Mouse (Mus musculus): ENCODE data around the gene Hmgn2. TPM values are rescaled to one million over a fixed set of nuclear protein-coding genes. Genes with fewer than 3 reads are reported as not detected.
"Not testable (repeated sequence)": the region's sequence is repeated elsewhere in the genome, so short reads cannot be mapped to it uniquely, and the experiment has no call there.

The Hmgn2 gene
- 204 and 207 TPM in 2 replicates for polyA plus RNA-seq (2012; rRNA removed)

DNA sequence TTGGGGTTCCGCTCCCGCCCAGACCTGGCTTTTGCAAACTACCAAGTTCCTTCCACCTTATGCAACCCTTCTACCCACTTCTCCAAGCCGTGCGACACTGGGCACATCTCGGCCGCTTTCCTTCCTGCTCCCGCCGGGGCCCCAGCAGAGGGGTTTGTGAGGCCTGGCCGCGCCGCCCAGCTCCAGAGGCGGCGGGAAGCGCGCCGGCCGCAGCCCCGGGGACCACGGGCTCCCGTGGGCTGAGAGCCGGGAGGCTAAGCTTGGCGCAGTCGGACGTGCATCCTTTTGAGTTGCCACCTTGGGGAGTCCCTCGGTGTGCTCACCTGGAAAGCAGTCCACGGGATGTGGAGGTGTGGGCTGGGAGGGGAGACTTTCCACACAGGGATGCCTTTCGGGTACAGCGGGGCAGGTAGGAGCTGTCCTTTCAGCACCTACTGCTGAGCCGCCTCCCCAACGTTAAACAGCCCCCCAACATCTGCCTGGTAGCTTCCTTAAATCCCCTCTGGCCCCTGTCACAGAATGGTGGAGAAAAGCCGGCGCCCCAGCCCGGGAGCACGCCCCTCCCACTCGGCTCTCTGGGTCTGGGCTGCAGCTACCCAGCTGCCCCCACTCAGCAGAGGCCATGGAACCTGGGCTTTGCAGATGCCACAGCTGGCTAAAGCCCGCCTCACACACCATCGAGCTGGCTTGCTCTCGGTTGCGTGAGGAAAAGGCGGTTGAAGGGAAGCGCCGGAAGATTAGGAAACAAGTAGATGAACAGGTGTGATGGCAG is at the start of gene Hmgn2:
Hmgn2 (minus strand) TSS at position 501 of the 772 bp plus-strand sequence.
- peak in 1 of 2 experiments; percentile 38 for DNase-seq (ENCODE audit: extremely low spot score in 1 of 2, low spot score in 1 of 2)

GRCm38 (mm10) chr4:134017201-134017865 is 48.9 kb upstream of the Hmgn2 start:
- DNase-seq (ENCODE audit: extremely low spot score in 1 of 2, low spot score in 1 of 2), result no peak

DNA sequence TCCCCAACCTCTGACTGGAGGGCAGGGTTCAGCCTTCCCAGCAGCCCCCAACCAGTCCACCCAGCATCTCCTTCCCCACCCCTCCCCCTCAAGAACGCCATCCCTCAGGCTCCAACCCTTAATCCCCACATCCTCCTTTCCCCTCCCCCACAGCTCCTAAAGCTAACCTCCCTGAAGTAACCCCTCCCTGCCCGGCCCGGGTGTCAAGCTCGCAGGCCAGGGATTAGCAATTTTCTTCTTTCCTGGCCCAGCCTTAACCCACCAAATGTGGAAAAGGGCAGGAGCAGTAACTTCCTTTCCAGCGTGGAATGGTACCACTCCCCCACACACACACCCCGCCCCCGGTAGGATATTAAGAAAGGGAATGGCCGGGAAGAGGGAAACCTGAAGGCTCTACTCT is 48.3 kb upstream of the Hmgn2 start:
- no peak for DNase-seq (ENCODE audit: extremely low spot score in 1 of 2, low spot score in 1 of 2)

GRCm38 (mm10) chr4:134016208-134016607 is 47.8 kb upstream of the Hmgn2 start:
- no peak for DNase-seq (ENCODE audit: extremely low spot score in 1 of 2, low spot score in 1 of 2)

GRCm38 (mm10) chr4:134012858-134013528 is 44.5 kb upstream of the Hmgn2 start:
- no peak for DNase-seq (ENCODE audit: extremely low spot score in 1 of 2, low spot score in 1 of 2)

DNA sequence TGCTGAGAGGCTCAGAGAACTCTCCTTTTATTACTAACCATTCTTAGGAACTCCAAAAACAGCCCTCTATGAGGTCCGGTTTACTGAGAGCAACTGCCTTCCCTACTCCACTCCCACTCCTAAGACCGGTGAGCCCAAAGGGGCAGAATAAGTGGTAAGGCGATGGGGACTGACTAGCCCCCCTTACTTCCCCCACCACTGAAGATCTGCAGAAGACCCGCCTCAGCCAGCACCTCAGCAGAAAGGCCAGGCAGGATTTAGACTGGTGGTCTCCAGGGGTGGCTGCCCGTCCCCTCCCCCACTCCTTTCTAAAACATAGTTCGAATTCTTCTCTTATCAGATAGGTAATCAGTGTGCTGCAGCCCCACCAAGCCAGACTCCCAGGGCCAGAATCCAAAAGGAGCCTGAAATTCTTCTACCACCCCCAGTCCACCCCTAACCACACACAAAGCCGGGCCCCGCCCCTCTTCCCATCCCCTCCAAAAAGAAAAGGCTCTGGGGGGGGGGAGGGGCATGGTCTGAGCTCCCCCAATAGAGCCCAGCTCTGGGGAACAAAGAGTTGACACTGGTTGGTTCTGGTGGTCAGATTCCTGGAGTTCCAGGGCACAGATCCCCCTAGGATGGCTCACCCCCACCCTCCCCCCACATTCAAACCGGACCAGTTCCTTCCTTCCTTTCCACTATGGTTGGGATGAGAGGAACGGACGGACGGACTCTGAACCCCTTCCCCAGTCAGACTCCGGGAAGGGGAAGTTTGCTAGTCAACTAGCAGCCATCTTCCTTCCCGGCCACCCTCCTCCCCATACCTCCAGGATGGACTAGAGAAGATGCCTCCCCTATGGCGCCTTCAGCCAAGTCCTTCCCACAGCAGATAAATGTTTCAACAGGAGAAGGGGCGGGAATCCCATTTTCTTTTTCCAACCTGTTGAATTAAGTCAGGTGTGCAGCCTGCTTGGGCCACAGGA is 43.3 kb upstream of the Hmgn2 start:
- DNase-seq (ENCODE audit: extremely low spot score in 1 of 2, low spot score in 1 of 2), result no peak

GRCm38 (mm10) chr4:134009709-134010108 is 41.3 kb upstream of the Hmgn2 start:
- DNase-seq (ENCODE audit: extremely low spot score in 1 of 2, low spot score in 1 of 2), result no peak

GRCm38 (mm10) chr4:134006845-134007244 is 38.4 kb upstream of the Hmgn2 start:
- no peak for DNase-seq (ENCODE audit: extremely low spot score in 1 of 2, low spot score in 1 of 2)

GRCm38 (mm10) chr4:134005581-134006358 is 37.3 kb upstream of the Hmgn2 start:
- DNase-seq (ENCODE audit: extremely low spot score in 1 of 2, low spot score in 1 of 2), result no peak

DNA sequence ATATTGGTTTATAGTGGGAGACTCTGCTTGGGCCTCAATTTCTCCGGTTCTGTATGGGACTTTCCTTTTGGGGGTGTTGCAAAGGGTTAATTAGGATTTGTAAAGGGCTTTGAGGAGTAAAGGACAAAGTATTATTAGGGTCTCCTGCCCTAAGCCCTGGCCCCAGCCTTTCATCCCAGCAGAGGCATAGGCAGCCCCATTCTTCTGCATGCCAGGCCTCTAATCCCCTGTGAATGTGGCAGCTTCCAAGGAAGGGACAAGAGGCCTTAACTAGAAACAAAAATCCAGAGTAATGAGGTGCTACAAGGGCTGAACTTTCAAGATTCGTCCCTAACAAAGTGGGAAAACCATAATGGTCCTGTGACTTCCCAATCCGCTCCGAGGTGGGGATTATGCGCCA is 34.5 kb upstream of the Hmgn2 start:
- no peak for DNase-seq (ENCODE audit: extremely low spot score in 1 of 2, low spot score in 1 of 2)

DNA sequence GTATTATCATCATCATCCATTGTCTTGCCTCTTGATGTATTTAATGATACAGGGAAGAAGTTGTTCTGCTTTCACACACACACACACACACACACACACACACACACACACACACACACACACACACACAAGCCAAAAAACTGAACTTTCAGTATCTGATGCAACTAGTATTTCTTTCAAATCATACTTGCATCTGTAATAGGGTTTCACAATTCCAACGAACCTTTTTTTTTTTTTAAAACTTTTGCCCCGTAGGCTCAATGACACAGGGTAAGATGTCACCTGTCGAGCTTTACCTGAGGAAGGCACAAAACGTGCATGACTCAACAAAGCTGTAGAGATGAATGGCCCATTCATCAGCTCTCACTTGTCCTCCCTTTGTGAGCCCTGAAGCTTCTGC is 33.8 kb upstream of the Hmgn2 start:
- no peak for DNase-seq (ENCODE audit: extremely low spot score in 1 of 2, low spot score in 1 of 2)

GRCm38 (mm10) chr4:134001710-134002109 is 33.3 kb upstream of the Hmgn2 start:
- no peak for DNase-seq (ENCODE audit: extremely low spot score in 1 of 2, low spot score in 1 of 2)

GRCm38 (mm10) chr4:134000466-134001438 is 32.3 kb upstream of the Hmgn2 start, which contains the start of gene Dhdds:
TSS of gene Dhdds (minus strand) at chr4:134000918.
- peak; percentile 95 to 96 for DNase-seq (ENCODE audit: extremely low spot score in 1 of 2, low spot score in 1 of 2)

GRCm38 (mm10) chr4:133994697-133995096 is 26.2 kb upstream of the Hmgn2 start:
- DNase-seq (ENCODE audit: extremely low spot score in 1 of 2, low spot score in 1 of 2), result no peak

DNA sequence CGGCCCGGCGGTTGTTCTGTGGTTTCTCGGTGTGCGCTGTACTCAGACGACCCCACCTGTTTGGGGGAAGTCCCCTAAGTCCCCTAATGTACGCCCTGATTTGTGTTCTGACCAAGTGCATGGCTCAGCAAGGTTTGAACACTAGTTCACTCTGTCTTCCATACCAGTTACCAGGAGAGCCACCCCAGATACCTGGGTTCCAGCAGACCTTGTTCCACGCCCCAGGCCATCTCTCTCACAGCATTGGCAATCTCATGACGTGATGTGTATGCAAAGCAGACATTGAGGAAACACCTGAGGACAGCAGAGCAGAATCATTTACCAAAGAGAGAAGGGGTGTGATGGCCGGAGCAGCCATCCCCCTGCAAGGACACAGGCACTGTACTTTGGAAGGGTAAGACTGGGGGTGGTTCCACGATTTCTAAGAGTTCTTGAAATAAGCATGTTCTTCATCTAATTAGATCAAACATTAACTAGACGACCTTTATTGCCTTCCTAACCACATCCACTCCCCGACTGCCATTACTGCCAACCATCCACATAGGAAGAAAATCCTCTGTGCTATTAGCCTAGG is 22.7 kb upstream of the Hmgn2 start:
- no peak for DNase-seq (ENCODE audit: extremely low spot score in 1 of 2, low spot score in 1 of 2)

GRCm38 (mm10) chr4:133990035-133990434 is 21.6 kb upstream of the Hmgn2 start:
- DNase-seq (ENCODE audit: extremely low spot score in 1 of 2, low spot score in 1 of 2), result no peak

DNA sequence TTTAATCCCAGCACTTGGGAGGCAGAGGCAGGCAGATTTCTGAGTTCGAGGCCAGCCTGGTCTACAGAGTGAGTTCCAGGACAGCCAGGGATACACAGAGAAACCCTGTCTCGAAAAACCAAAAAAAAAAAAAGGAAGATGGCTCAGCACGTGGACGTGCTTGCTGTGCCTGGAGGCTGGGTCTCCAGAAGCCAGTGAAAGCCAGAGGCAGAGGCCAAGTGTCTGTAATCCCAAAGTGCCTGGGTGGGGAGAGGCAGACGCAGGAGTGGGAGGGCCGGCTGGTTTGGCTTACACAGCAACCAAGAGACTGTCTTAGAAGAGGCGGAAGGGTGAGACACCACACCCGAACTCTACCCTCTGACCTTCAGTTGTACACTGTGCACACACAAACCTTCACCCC is 19.8 kb upstream of the Hmgn2 start:
- DNase-seq (ENCODE audit: extremely low spot score in 1 of 2, low spot score in 1 of 2), result not testable (repeated sequence)

- no peak for DNase-seq (ENCODE audit: extremely low spot score in 1 of 2, low spot score in 1 of 2)
These were observed 14.5 kb upstream of the Hmgn2 start for GRCm38 (mm10) chr4:133982936-133983335.

Data from frontal cortex, adult 2 months (tissue).